Mouse (Mus musculus) lung, postnatal 14 days (tissue): ENCODE measurements at regions not wholly inside any gene's neighbourhood (a gene's known extent, or its start where the extent isn't known, plus 50 kb on each side); places are given as distances from the start of the nearest gene placed in this dataset.

Source experiments
- DNase-seq: peaks from one replicate; pipeline ENCODE4 v3.0.0; 2021

DNA sequence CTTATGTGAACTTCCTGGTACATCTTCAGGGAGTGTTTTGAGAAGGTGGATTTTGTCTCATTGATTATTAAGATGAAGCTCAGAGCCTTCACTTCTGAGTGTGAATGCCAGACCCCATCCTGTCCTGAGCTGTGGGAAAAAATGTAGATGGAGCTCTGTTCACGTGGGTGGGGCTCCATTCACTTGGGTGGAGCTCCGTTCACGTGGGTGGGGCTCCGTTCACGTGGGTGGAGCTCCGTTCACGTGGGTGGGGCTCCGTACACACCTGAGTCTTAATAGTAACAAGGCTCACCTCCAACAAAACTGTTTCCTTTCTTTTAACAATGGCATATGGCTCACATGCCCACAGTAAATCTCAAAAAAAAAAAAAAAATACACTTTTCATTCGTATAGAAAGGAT lies 94.1 kb upstream of the Sox5 start:
- no peak for DNase-seq

DNA sequence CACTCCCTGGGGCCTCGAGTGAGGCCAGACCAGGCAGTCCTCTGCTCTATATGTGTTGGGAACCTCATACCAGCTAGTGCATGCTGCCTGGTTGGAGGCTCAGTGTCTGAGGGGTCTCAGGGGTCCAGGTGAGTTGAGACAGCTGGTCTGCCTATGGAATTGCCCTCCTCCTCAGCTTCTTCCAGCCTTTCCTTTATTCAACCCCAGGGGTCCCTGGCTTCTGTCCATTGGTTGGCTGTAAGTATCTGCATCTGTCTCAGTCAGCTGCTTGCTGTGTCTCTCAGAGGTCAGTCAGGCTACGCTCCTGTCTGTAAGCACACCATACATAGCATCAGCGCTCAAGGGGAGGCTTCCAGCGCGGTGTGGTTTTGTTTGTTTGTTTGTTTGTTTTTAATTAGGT lies 92.5 kb upstream of the Sox5 start:
- DNase-seq = no peak

DNA sequence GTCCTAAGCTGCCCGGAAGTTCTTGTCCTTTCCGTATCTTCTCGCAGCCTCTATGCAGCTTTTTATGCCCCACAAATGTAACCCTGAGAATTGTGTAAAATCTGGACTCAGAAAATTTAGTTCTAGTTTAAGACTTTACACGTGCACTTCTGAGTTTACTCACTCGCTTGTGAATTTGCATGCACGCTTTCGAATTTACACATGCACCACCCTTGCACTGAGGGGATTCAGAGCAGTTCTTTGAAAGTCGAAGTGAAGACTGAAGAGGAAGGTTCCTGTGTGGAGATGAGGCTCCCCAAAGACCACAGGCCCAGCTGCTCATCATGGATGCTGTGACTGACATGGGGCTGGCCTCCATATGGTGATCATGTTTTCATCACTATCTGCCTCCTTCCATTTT lies 89.2 kb upstream of the Sox5 start:
- no peak for DNase-seq

DNA sequence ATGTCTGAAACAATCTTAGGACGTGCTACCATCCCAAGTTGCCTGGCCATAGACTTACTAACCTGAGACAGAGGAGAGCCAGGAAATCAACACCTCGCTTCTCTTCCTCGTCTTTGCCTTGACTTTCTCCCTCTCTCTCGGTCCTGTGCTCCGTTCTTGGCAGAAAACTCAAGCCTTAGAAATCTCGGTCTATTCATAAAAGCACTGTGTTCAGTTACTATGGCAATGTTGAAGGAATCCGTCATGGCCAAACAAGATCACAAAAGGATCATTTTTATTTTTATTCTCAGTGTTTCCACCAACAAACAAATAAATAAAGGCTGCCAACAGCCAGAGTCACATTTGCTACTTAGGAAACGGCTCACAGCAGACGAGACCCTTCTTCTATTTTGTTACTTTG lies 85.6 kb upstream of the Sox5 start:
- no peak for DNase-seq

DNA sequence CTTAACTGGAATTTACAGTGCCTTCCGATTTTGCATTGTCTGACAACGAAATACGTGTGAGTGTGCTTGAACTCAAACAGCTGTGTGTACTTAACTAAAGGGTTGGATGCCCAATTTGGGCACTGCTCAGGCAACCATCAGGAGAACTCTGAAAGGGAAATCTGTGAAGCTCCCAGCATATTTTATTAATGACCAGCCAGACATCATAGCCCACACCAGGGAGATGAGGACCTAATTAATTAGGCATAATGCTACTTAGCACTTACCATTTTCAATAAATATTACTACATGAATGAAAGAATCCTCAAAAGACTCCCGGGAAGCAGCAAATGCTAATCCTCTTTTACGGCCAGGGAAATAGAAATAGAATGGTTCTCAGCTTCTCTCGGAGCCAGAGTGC lies 82.2 kb upstream of the Sox5 start:
- DNase-seq = no peak

DNA sequence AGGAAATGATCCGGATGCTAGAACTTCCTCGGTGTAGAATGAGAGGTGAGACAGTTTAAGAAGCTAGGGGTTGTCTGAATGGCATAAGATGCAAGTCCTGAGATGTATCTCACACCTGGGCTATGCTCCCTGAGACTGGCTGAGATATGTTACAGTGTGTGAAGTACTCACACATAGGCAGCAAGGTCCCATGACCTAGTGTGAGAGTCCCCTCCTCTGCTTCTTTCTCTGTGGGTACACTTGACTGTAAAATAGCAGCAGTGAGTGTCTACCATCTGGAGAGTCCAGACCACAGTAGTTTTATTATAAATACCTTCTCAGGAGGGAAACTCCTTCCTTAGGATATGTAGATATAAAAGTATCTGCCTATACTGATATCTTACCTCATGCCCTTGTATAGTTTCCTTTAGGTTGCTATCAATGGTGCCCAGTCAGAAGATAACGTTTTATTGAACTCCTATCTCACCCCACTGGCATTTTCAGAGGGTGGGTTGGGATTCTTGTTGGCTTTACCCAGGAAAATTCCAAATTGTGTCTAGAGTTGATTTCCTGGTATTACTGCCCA lies 81.7 kb upstream of the Sox5 start:
- DNase-seq = no peak

DNA sequence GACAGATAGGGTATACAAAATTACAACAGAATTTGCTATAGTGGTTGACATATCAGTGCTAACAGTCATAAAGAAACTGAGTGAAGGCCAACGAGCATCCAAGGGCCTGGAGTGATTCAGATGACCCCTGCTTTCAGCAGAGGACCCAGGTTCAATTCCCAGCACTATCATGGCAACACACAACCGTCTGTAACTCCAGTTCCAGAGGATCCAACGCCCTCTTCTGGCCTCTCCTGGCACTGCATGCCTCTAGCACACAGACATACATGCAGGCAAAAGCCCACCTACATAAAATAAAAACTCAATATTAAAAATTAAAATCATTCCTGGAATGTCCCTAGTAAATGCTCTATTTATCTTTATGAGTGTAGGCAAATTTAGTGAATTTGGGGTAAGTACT lies 59.7 kb upstream of the Sox5 start:
- no peak for DNase-seq

DNA sequence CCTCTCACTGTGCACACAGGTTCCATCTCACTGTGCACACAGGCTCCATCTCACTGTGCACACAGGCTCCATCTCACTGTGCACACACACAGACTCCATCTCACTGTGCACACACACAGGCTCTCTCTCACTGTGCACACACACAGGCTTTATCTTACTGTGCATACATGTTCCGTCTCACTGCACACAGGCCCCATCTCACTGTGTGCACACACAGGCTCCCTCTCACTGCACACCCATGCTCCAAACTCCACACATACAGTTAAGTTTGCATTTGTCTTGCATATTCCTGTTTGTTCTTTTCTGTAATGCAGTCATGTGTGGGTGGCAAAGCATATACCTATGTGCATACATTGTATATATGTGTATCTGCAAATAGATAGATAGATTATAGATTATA lies 57.6 kb upstream of the Sox5 start:
- no peak for DNase-seq

DNA sequence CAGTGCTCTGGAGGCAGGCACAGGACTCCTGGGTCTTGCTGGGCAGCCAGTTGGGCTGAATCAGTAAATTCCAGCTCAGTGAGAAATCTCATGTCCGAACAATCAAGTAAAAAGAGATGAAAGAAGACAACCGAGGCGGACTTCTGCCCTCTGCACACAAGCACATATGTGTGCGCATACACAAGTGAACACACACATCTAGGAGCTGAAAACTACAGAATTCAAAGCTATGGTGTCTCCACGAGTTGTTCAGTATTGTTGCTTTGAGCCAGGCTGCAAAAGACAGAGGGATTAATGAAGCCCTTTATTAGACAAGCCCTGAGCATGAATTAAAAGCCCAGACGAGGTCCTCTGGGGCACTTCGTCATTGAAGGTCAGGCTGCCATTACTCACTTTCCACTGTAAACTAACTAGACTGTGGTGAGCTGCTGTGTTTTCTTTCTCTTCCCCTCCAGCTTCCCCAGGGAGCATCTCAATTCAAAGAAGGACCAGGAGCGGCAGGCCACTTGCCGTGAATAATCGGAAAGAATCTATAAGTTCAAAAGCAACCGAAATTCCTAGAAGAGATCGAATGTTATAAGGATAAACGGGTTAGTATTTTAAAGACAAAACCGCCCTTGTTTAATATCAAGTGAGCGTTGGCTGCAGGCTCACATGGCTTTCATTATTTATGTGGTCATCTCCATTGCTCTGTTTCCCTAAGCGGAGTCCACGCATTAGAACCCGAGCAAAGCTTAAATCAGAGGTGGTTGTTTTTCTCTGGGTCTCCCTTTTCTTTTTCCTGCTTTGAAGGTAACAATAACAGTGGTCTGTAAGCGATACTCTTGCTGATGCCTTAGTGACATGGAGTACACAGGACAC lies 52.8 kb upstream of the Sox5 start:
- no peak for DNase-seq
